Mouse (Mus musculus) limb, embryonic 12.5 days (tissue): Measurements from ENCODE around the gene Hdac11. TPM values are rescaled to one million over a fixed set of nuclear protein-coding genes. Genes with fewer than 3 reads are reported as not detected.
A peak's percentile ranks its signal among the peaks of the same experiment; 100 is the strongest.

Source experiments
- ATAC-seq: fragments of 200-750 bp; cut with Nextera tagmentation; 2 replicates; pipeline ENCODE4 v1.8.0; 2017; ENCODE audit warnings: low read depth, moderate TSS enrichment; ENCODE audit not compliant: insufficient number of reproducible peaks, insufficient read depth, low FRiP score, low TSS enrichment
- H3K27ac ChIP-seq: fragments of 300-500 bp; sonication (generic); 2 replicates; pipeline ENCODE4 v1.5.1; 2016; ENCODE audit warnings: mild to moderate bottlenecking, moderate library complexity
- H3K27me3 ChIP-seq: fragments of 300-500 bp; sonication (generic); 2 replicates; pipeline ENCODE4 v1.6.1; 2016; ENCODE audit warnings: mild to moderate bottlenecking, moderate library complexity
- H3K36me3 ChIP-seq: fragments of 300-500 bp; sonication (generic); 2 replicates; pipeline ENCODE4 v1.6.1; 2016; ENCODE audit warnings: mild to moderate bottlenecking, moderate library complexity
- H3K4me1 ChIP-seq: fragments of 300-500 bp; sonication (generic); replicated peaks from 2 replicates; pipeline ENCODE4 v1.6.1; 2016
- H3K4me2 ChIP-seq: fragments of 300-500 bp; sonication (generic); 2 replicates; pipeline ENCODE4 v1.6.1; 2016; ENCODE audit warnings: mild to moderate bottlenecking, moderate library complexity
- H3K4me3 ChIP-seq: fragments of 300-500 bp; sonication (generic); replicated peaks from 2 replicates; pipeline ENCODE4 v1.5.1; 2016; ENCODE audit warnings: mild to moderate bottlenecking
- H3K9ac ChIP-seq: fragments of 300-500 bp; sonication (generic); replicated peaks from 2 replicates; pipeline ENCODE4 v1.6.1; 2016; ENCODE audit warnings: mild to moderate bottlenecking, moderate library complexity
- H3K9me3 ChIP-seq: fragments of 300-500 bp; sonication (generic); 2 replicates; pipeline ENCODE4 v1.6.1; 2016; ENCODE audit warnings: mild to moderate bottlenecking, moderate library complexity
- whole genome bisulfite sequencing: fragments of 180-500 bp; shearing (Covaris S2); methylation state at CpG from one replicate; pipeline ENCODE4 v1.1.7; 2016; 5-methylcytosine and 5-hydroxymethylcytosine counted together
- polyA plus RNA-seq: library from polyadenylated mRNA; unstranded; fragments of >200 nt; fragmentation: Nextera tagmentation; extraction: Ambion mirVana; gene quantifications from 2 replicates; pipeline ENCODE4 v1.2.1, GENCODE M21; 2016

The Hdac11 gene
- polyA plus RNA-seq, 1 experiment from 2014 or later = 16.9 TPM

DNA sequence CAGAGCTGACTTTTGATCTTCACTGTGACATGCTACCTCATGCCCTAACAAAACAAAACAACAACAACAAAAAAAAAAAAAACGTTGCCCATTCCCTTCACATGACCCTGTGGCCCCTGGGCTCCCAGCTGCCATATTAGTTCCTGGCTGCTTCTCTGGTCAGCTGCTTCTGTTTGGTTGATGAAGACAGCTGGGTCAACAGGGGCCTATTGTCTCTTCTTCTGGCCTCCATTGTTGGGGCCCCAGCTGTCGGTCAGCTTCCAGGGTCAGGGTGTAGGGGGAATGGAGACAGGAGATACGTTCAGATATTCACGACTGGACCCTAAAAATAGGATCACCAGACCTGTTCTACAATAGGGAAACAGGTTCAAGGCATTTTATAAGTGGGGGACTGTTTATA is 403 bp upstream of the Hdac11 start:
- Histone ChIP-seq H3K4me3 (peak overlapping the region; percentile 65), H3K9me3 (no peaks in the 10 kb centered on the region), H3K27ac (peak overlapping the region; percentile 93; the same call in 1 of the 2 replicates), H3K9ac (no peak overlapping the region), H3K27me3 (no peaks in the 10 kb centered on the region), H3K4me1 (peaks cover 62% of the 10 kb centered on the region), H3K4me2 (peak overlapping the region; percentile 77), H3K36me3 (peaks cover 8% of the 10 kb centered on the region; the same call in 1 of the 2 replicates)
- no peak for ATAC-seq
- WGBS = 28% methylated on average over 4 of the region's 4 CpGs

DNA sequence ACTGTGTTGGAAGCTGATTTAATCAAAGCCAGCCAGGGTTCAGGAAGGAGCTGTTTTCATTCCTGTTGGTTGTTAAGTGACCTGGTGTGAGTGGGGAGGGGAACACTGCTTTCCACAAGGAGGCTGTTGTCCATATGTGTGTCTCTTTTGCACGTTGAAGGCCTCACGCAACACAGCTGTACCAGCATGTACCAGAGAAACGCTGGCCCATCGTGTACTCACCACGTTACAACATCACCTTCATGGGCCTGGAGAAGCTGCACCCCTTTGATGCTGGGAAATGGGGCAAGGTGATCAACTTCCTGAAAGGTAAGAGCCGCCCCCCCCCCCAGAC is 739 bp downstream of the Hdac11 start:
- H3K27ac ChIP-seq = peak overlapping the region; percentile 93
- peak overlapping the region; percentile 71 for H3K9ac ChIP-seq
- H3K36me3 ChIP-seq = peaks cover 11% of the 10 kb centered on the region; the same call in 1 of the 2 replicates
- H3K4me3 ChIP-seq = peak overlapping the region; percentile 65
- H3K4me2 ChIP-seq = peak overlapping the region; percentile 77
- ATAC-seq = peak; percentile 2; the same call in 1 of the 2 replicates
- no peaks in the 10 kb centered on the region for H3K9me3 ChIP-seq
- WGBS = 17% methylated on average over 5 of the region's 6 CpGs
- H3K4me1 ChIP-seq = peaks cover 64% of the 10 kb centered on the region
- no peaks in the 10 kb centered on the region for H3K27me3 ChIP-seq

DNA sequence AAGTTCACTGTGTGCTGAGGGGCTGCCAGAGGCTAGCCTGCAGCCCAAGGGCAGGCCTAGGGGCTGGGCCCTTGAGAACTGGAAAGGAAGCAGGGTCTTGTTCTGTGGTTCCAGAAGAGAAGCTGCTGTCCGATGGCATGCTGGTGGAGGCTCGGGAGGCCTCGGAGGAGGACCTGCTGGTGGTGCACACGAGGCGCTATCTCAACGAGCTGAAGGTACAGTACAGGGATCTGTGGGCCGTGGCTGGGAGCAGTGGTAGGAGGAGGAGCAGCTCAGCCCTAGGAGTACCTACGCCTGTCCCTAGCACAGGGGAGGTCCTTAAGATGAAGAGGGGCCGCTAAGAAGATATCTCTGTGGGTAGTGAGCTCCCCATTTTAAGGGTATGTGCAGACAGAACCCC is 2.6 kb downstream of the Hdac11 start:
- H3K36me3 ChIP-seq = peaks cover 16% of the 10 kb centered on the region
- H3K27me3 ChIP-seq = no peaks in the 10 kb centered on the region
- peaks cover 51% of the 10 kb centered on the region for H3K4me1 ChIP-seq
- H3K9me3 ChIP-seq = no peaks in the 10 kb centered on the region
- no peak overlapping the region for H3K9ac ChIP-seq
- ATAC-seq = no peak
- H3K27ac ChIP-seq = peak overlapping the region; percentile 93; the same call in 1 of the 2 replicates
- WGBS = 84% methylated on average over 9 of the region's 9 CpGs
- H3K4me3 ChIP-seq = no peak overlapping the region
- H3K4me2 ChIP-seq = peak overlapping the region; percentile 77

DNA sequence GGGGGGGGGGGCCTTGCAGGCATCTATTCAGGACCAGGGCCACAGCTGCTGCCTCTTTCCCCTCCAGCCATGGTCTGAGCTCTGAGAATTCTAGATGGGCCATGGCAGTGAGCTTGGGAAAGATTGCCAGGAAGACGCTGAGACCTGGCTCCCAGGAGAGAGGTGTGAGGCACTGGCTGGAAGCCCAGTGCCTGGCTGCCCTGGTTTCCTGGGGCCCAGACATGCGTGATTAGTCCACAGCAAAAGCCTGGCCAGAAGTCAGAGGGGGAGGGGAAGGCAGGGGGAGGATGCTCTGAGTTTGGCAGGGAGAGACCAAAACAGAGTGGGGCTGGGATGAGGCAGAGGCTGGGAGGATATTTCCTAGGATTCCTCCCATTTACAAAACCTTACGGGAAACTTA is 3.9 kb downstream of the Hdac11 start:
- no peaks in the 10 kb centered on the region for H3K9me3 ChIP-seq
- H3K4me1 ChIP-seq = peaks cover 48% of the 10 kb centered on the region
- peak overlapping the region; percentile 26; the same call in 1 of the 2 replicates for H3K4me2 ChIP-seq
- 0 out of 2 replicates have a peak overlapping the region, but pooled peaks have one; percentile 27 for H3K9ac ChIP-seq
- peaks cover 16% of the 10 kb centered on the region for H3K36me3 ChIP-seq
- whole genome bisulfite sequencing = 34% methylated on average over 3 of the region's 3 CpGs
- ATAC-seq = no peak
- no peak overlapping the region for H3K4me3 ChIP-seq
- H3K27me3 ChIP-seq = no peaks in the 10 kb centered on the region
- H3K27ac ChIP-seq = peak overlapping the region; percentile 74; the same call in 1 of the 2 replicates

DNA sequence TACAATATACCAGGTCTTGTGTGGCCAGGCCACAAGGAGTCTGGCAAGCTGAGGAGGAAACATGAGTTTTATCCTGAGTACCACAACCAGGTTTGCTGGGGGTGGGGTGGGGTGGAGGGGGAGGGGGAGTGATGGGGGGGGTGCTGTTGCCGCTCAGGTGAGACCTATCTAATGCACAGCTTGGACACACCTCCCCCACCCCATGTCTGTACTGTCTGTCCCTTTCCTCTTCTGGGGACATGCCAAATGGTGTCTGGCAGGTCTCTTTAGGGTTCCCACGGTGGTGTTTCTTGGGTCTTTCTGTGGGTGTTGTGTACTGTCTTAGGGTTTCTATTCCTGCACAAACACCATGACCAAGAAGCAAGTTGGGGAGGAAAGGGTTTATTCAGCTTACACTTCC is 4.5 kb downstream of the Hdac11 start:
- peak overlapping the region; percentile 74; the same call in 1 of the 2 replicates for H3K27ac ChIP-seq
- ATAC-seq = no peak
- H3K27me3 ChIP-seq = no peaks in the 10 kb centered on the region
- H3K9me3 ChIP-seq = no peaks in the 10 kb centered on the region
- peaks cover 18% of the 10 kb centered on the region for H3K36me3 ChIP-seq
- H3K4me3 ChIP-seq = no peak overlapping the region
- no peak overlapping the region for H3K4me2 ChIP-seq
- peaks cover 48% of the 10 kb centered on the region for H3K4me1 ChIP-seq
- 65% methylated on average over 2 of the region's 2 CpGs for WGBS
- no peak overlapping the region for H3K9ac ChIP-seq

DNA sequence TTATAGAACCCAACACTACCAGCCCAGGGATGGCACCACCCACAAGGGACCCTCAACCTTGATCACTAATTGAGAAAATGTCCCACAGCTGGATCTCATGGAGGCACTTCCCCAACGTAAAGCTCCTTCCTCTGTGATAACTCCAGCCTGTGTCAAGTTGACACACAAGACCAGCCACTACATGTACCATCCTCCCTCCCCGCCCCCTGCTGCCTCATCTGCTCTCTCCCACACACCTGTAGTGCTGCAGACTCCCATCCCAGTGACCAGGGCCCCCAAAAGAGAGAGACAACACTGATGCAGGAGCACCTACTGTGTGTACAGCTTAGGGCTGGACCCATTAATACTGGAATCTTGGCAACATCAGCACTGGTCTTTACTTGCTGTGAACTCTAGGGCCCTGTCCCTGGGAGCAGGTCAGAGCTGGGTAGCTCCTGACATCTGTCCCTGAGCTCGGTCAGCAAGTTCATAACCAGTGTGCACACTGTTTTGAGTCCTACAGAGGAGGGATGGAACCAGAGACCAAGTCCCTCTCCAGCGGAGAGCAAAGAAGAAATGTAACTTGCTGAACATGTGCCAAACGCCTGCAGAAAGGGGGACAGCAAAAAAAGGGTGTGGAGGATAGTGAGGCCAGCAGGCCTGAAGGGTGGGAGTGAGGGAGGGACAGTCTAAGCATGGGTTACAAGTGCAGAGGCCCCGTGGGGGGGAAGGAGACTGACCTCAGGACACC is 5.2 kb downstream of the Hdac11 start:
- Histone ChIP-seq H3K4me1 (peaks cover 42% of the 10 kb centered on the region), H3K36me3 (peaks cover 25% of the 10 kb centered on the region), H3K9ac (no peak overlapping the region), H3K27me3 (no peaks in the 10 kb centered on the region), H3K4me2 (no peak overlapping the region), H3K9me3 (no peaks in the 10 kb centered on the region), H3K4me3 (no peak overlapping the region), H3K27ac (no peak overlapping the region)
- ATAC-seq = no peak
- WGBS = 73% methylated on average over 6 of the region's 6 CpGs

DNA sequence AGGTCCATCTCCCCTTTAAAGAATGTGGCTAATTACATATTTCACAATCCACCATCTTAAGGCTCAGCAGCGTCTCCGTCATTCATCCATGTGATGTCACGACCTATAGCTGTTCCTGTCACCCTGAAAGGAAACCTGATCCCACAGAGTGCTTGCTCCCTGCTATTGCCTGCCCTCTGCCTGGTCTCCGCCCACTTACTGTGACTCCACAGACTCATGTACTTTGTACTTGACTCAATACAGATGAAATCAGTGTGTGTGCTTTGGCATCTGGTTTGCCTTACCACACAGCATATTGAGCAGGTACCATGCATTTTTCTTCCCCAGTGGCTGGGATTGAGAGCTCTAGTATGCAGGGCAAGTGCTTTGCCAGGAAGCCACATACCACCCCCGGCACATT is 5.8 kb downstream of the Hdac11 start:
- Histone ChIP-seq H3K27me3 (no peaks in the 10 kb centered on the region), H3K36me3 (peaks cover 27% of the 10 kb centered on the region), H3K9ac (no peak overlapping the region), H3K4me1 (peaks cover 38% of the 10 kb centered on the region), H3K4me3 (no peak overlapping the region), H3K9me3 (no peaks in the 10 kb centered on the region), H3K4me2 (no peak overlapping the region), H3K27ac (no peak overlapping the region)
- no peak for ATAC-seq
- 72% methylated on average over 5 of the region's 5 CpGs for WGBS

DNA sequence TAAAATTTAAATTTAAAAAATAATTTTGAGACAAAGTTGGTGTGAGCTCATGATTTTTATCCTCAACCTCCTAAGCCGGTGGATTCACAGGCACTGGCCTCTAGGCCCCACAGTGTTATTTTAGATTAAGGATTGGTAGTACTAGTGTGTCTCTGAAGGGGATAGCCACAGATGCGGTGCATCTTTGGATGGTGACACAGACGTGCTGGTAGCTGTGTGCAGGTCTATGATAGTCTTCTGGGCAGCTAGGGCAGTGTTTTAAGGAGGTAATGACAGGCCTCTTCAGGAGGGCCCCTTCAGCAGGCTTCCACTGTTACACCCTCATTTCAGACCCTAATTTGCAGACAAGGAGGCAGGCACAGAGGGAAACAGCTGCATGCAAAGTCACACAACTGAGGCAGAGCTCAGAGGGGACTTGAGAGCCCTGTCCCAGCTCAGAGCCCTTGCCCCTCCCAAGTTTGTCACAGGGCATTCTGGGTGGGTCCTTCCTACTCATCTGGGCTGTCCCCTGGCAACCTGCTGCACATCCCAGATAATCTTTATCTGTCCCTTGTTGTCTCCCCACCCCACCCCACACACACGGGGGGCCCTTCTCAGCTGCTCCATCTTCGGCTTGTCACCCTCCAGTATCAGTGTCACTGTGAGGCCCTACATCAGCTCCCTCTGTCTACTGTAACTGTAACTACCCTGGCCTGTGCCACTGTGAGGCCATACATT is 6.9 kb downstream of the Hdac11 start:
- 78% methylated on average over 5 of the region's 5 CpGs for WGBS
- no peaks in the 10 kb centered on the region for H3K9me3 ChIP-seq
- H3K4me2 ChIP-seq = no peak overlapping the region
- peaks cover 28% of the 10 kb centered on the region for H3K4me1 ChIP-seq
- H3K27me3 ChIP-seq = no peaks in the 10 kb centered on the region
- no peak overlapping the region for H3K4me3 ChIP-seq
- ATAC-seq = 0 out of 2 replicates have a peak, but pooled peaks have one; percentile 2
- no peak overlapping the region for H3K27ac ChIP-seq
- no peak overlapping the region for H3K9ac ChIP-seq
- H3K36me3 ChIP-seq = peaks cover 27% of the 10 kb centered on the region

DNA sequence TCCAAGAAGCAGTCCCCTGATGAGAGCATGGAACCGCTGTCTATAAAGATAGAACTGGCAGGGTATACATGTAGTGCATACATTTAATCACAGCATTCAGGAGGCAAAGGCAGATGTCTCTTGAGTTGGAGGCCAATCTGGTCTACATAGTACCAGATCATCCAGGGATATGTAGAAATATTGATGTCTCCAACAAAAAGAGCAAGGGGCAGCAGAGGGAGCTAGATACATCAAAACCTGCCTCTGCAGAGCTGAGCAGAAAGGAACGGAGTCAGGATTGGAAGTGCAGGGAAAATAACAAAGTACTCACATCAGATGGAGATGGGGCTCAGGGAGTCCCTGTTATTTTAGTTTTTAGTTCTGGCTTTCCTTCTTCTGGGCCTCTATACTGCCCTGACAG is 8.1 kb downstream of the Hdac11 start:
- H3K4me2 ChIP-seq = no peak overlapping the region
- WGBS = 75% methylated on average over 2 of the region's 2 CpGs
- no peaks in the 10 kb centered on the region for H3K9me3 ChIP-seq
- H3K9ac ChIP-seq = no peak overlapping the region
- H3K27me3 ChIP-seq = no peaks in the 10 kb centered on the region
- peaks cover 31% of the 10 kb centered on the region for H3K36me3 ChIP-seq
- no peak overlapping the region for H3K27ac ChIP-seq
- peaks cover 16% of the 10 kb centered on the region for H3K4me1 ChIP-seq
- ATAC-seq = no peak
- H3K4me3 ChIP-seq = no peak overlapping the region

DNA sequence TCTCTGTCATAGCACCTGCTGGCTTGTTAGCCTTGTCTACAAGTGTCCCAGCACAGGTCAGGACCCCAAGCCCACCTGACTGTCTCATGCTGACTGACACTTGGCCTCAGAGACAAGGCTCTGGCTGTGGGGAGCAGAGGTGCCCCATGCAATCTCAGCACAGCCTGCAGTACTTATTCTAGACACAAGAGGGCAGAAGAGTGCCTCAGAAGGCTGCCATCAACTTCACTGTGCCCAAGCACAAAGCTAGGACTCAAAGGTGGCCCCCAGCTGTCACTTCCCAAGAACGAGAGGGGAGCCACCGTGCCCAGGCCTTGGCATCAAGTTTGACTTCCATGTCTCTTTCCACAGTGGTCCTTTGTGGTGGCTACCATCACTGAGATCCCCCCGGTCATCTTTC is 8.7 kb downstream of the Hdac11 start:
- H3K27ac ChIP-seq = no peak overlapping the region
- WGBS = 32% methylated on average over 3 of the region's 3 CpGs
- ATAC-seq = no peak

DNA sequence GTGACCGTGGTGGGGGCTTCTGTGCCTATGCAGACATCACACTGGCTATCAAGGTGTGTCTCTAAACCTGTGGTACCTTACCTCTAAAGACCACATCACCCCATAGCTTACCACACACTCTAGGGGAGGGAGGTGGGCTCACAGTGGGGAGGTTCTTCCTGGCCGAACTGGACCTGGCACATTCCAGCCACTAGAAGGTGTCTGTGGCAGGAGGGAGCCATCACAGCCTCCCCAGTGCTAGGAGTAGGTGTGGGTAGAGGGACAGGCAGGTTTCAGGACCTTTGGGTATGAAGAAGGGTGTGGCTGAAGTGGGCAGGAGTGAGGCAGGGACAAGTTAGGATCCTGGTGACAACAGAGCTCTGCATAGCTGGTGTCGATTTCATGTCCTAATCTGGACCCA is 11.4 kb downstream of the Hdac11 start:
- Histone ChIP-seq H3K4me1 (no peaks in the 10 kb centered on the region; the same call in 1 of the 2 replicates), H3K4me2 (no peak overlapping the region), H3K27ac (no peak overlapping the region), H3K36me3 (peaks cover 52% of the 10 kb centered on the region), H3K27me3 (no peaks in the 10 kb centered on the region), H3K4me3 (no peak overlapping the region), H3K9ac (no peak overlapping the region), H3K9me3 (no peaks in the 10 kb centered on the region)
- WGBS = 63% methylated on average over 3 of the region's 3 CpGs
- no peak; the same call in 1 of the 2 replicates for ATAC-seq

More for the DNA sequence above, 8.7 kb downstream of the Hdac11 start:
- H3K4me3 ChIP-seq = no peak overlapping the region
- peaks cover 10% of the 10 kb centered on the region for H3K4me1 ChIP-seq
- no peaks in the 10 kb centered on the region for H3K9me3 ChIP-seq
- H3K36me3 ChIP-seq = peaks cover 36% of the 10 kb centered on the region
- no peaks in the 10 kb centered on the region for H3K27me3 ChIP-seq
- no peak overlapping the region for H3K9ac ChIP-seq
- H3K4me2 ChIP-seq = no peak overlapping the region
